Mouse (Mus musculus): ENCODE measurements around the gene Pld3. TPM values are rescaled to one million over a fixed set of nuclear protein-coding genes. Genes with fewer than 3 reads are reported as not detected.

Gene Pld3
- polyA plus RNA-seq, 2 experiments = 114 to 147 TPM

- no peak for DNase-seq (ENCODE audit: low spot score)
- Histone ChIP-seq H3K27ac (replicated peaks; ENCODE audit: low read depth, low read length) (no peak overlapping the region), H3K4me3 (replicated peaks; ENCODE audit: low read length) (no peak overlapping the region), H3K4me2 (replicated peaks; ENCODE audit: low read depth, low read length, severe bottlenecking) (no peak overlapping the region), H3K27me3 (ENCODE audit: control insufficient read depth, insufficient read depth, low read length) (no peaks in the 10 kb centered on the region), H3K4me1 (ENCODE audit: control insufficient read depth, insufficient read depth, low read length) (no peaks in the 10 kb centered on the region), H3K9ac (ENCODE audit: low read depth, low read length, severe bottlenecking) (no peak overlapping the region), H3K36me3 (ENCODE audit: control insufficient read depth, insufficient read depth, low read length) (peaks cover 86% of the 10 kb centered on the region), H3K9me3 (ENCODE audit: control insufficient read depth, low read length) (no peaks in the 10 kb centered on the region)
- no peak for TF ChIP-seq POLR2A (IDR thresholded peaks at IDR 0.05; ENCODE audit: borderline replicate concordance, extremely low read depth, insufficient read depth, insufficient read length)
- no peak for ATAC-seq (ENCODE audit: low FRiP score, low read depth)
- 93% methylated on average over 6 of the region's 6 CpGs for WGBS
These were observed 24.6 kb upstream of the Pld3 start for GRCm38 (mm10) chr7:27577589-27577988.

- 71% methylated on average over 6 of the region's 6 CpGs for WGBS
- DNase-seq (ENCODE audit: low spot score) = no peak
These were observed 23.9 kb upstream of the Pld3 start for GRCm38 (mm10) chr7:27576914-27577313.

GRCm38 (mm10) chr7:27574124-27574880 is 21.3 kb upstream of the Pld3 start:
- H3K36me3 ChIP-seq (ENCODE audit: control insufficient read depth, insufficient read depth, low read length) = peaks cover 79% of the 10 kb centered on the region
- TF ChIP-seq POLR2A (IDR thresholded peaks at IDR 0.05; ENCODE audit: borderline replicate concordance, extremely low read depth, insufficient read depth, insufficient read length) = no peak
- 91% methylated on average over 14 of the region's 14 CpGs for WGBS
- no peak for DNase-seq (ENCODE audit: low spot score)
- no peak overlapping the region for H3K27ac ChIP-seq (replicated peaks; ENCODE audit: low read depth, low read length)
- no peak overlapping the region for H3K9ac ChIP-seq (ENCODE audit: low read depth, low read length, severe bottlenecking)
- ATAC-seq (ENCODE audit: low FRiP score, low read depth) = no peak
- H3K4me3 ChIP-seq (replicated peaks; ENCODE audit: low read length) = no peak overlapping the region
- H3K27me3 ChIP-seq (ENCODE audit: control insufficient read depth, insufficient read depth, low read length) = no peaks in the 10 kb centered on the region
- no peaks in the 10 kb centered on the region for H3K4me1 ChIP-seq (ENCODE audit: control insufficient read depth, insufficient read depth, low read length)
- no peaks in the 10 kb centered on the region for H3K9me3 ChIP-seq (ENCODE audit: control insufficient read depth, low read length)
- no peak overlapping the region for H3K4me2 ChIP-seq (replicated peaks; ENCODE audit: low read depth, low read length, severe bottlenecking)

More at GRCm38 (mm10) chr7:27576914-27577313, 23.9 kb upstream of the Pld3 start:
- no peaks in the 10 kb centered on the region for H3K27me3 ChIP-seq (ENCODE audit: control insufficient read depth, insufficient read depth, low read length)
- ATAC-seq (ENCODE audit: low FRiP score, low read depth) = no peak
- no peak overlapping the region for H3K27ac ChIP-seq (replicated peaks; ENCODE audit: low read depth, low read length)
- TF ChIP-seq POLR2A (IDR thresholded peaks at IDR 0.05; ENCODE audit: borderline replicate concordance, extremely low read depth, insufficient read depth, insufficient read length) = no peak
- H3K9ac ChIP-seq (ENCODE audit: low read depth, low read length, severe bottlenecking) = no peak overlapping the region
- H3K9me3 ChIP-seq (ENCODE audit: control insufficient read depth, low read length) = no peaks in the 10 kb centered on the region
- peaks cover 85% of the 10 kb centered on the region for H3K36me3 ChIP-seq (ENCODE audit: control insufficient read depth, insufficient read depth, low read length)
- H3K4me3 ChIP-seq (replicated peaks; ENCODE audit: low read length) = no peak overlapping the region
- no peaks in the 10 kb centered on the region for H3K4me1 ChIP-seq (ENCODE audit: control insufficient read depth, insufficient read depth, low read length)
- no peak overlapping the region for H3K4me2 ChIP-seq (replicated peaks; ENCODE audit: low read depth, low read length, severe bottlenecking)

- H3K27ac ChIP-seq (replicated peaks; ENCODE audit: low read depth, low read length) = no peak overlapping the region
- no peaks in the 10 kb centered on the region for H3K4me1 ChIP-seq (ENCODE audit: control insufficient read depth, insufficient read depth, low read length)
- H3K27me3 ChIP-seq (ENCODE audit: control insufficient read depth, insufficient read depth, low read length) = no peaks in the 10 kb centered on the region
- no peak overlapping the region for H3K4me2 ChIP-seq (replicated peaks; ENCODE audit: low read depth, low read length, severe bottlenecking)
- 86% methylated on average over 4 of the region's 4 CpGs for WGBS
- no peak for ATAC-seq (ENCODE audit: low FRiP score, low read depth)
- H3K4me3 ChIP-seq (replicated peaks; ENCODE audit: low read length) = no peak overlapping the region
- H3K9me3 ChIP-seq (ENCODE audit: control insufficient read depth, low read length) = no peaks in the 10 kb centered on the region
- no peak for DNase-seq (ENCODE audit: low spot score)
- peaks cover 78% of the 10 kb centered on the region for H3K36me3 ChIP-seq (ENCODE audit: control insufficient read depth, insufficient read depth, low read length)
- no peak for TF ChIP-seq POLR2A (IDR thresholded peaks at IDR 0.05; ENCODE audit: borderline replicate concordance, extremely low read depth, insufficient read depth, insufficient read length)
- no peak overlapping the region for H3K9ac ChIP-seq (ENCODE audit: low read depth, low read length, severe bottlenecking)
These were observed 19.1 kb upstream of the Pld3 start for GRCm38 (mm10) chr7:27572133-27572532.

GRCm38 (mm10) chr7:27569580-27570224 is 16.7 kb upstream of the Pld3 start:
- H3K4me1 ChIP-seq (ENCODE audit: control insufficient read depth, insufficient read depth, low read length) = no peaks in the 10 kb centered on the region
- no peak overlapping the region for H3K27ac ChIP-seq (replicated peaks; ENCODE audit: low read depth, low read length)
- no peaks in the 10 kb centered on the region for H3K27me3 ChIP-seq (ENCODE audit: control insufficient read depth, insufficient read depth, low read length)
- DNase-seq (ENCODE audit: low spot score) (peak; percentile 21), ATAC-seq (ENCODE audit: low FRiP score, low read depth) (no peak)
- TF ChIP-seq POLR2A (IDR thresholded peaks at IDR 0.05; ENCODE audit: borderline replicate concordance, extremely low read depth, insufficient read depth, insufficient read length) = no peak
- H3K4me2 ChIP-seq (replicated peaks; ENCODE audit: low read depth, low read length, severe bottlenecking) = no peak overlapping the region
- peaks cover 73% of the 10 kb centered on the region for H3K36me3 ChIP-seq (ENCODE audit: control insufficient read depth, insufficient read depth, low read length)
- 83% methylated on average over 5 of the region's 5 CpGs for WGBS
- H3K9ac ChIP-seq (ENCODE audit: low read depth, low read length, severe bottlenecking) = no peak overlapping the region
- H3K9me3 ChIP-seq (ENCODE audit: control insufficient read depth, low read length) = no peaks in the 10 kb centered on the region
- no peak overlapping the region for H3K4me3 ChIP-seq (replicated peaks; ENCODE audit: low read length)
